Mouse (Mus musculus): ENCODE measurements at regions not wholly inside any gene's neighbourhood (a gene's known extent, or its start where the extent isn't known, plus 50 kb on each side); places are given as distances from the start of the nearest gene placed in this dataset.
A peak's percentile ranks its signal among the peaks of the same experiment; 100 is the strongest.

GRCm38 (mm10) chr3:143864490-143864889, 340.5 kb downstream of the Lmo4 start:
- no peaks in the 10 kb centered on the region for H3K36me3 ChIP-seq (ENCODE audit: insufficient read depth, low read length)
- H3K27me3 ChIP-seq (ENCODE audit: insufficient read depth, low read length): no peaks in the 10 kb centered on the region
- no peak for ATAC-seq (ENCODE audit: low FRiP score, low TSS enrichment)
- peaks cover 17% of the 10 kb centered on the region; the same call in 1 of the 2 replicates for H3K4me1 ChIP-seq (ENCODE audit: insufficient read depth, low read length)
- H3K4me2 ChIP-seq (replicated peaks; ENCODE audit: low read depth, low read length): peak overlapping the region; percentile 11
- H3K4me3 ChIP-seq (ENCODE audit: low read length): no peak overlapping the region
- H3K9me3 ChIP-seq (ENCODE audit: low read length): no peaks in the 10 kb centered on the region
- H3K9ac ChIP-seq (replicated peaks; ENCODE audit: low read length): no peak overlapping the region
- no peak overlapping the region for H3K27ac ChIP-seq (ENCODE audit: low read length)
- 24% methylated on average over 10 of the region's 10 CpGs for WGBS

GRCm38 (mm10) chr3:143862531-143862930, 342.5 kb downstream of the Lmo4 start:
- WGBS: 17% methylated on average over 11 of the region's 11 CpGs
- Histone ChIP-seq H3K4me3 (ENCODE audit: low read length) (no peak overlapping the region), H3K4me2 (replicated peaks; ENCODE audit: low read depth, low read length) (0 out of 2 replicates have a peak overlapping the region, but pooled peaks have one; percentile 7), H3K36me3 (ENCODE audit: insufficient read depth, low read length) (no peaks in the 10 kb centered on the region), H3K27me3 (ENCODE audit: insufficient read depth, low read length) (no peaks in the 10 kb centered on the region), H3K4me1 (ENCODE audit: insufficient read depth, low read length) (peaks cover 17% of the 10 kb centered on the region; the same call in 1 of the 2 replicates), H3K9ac (replicated peaks; ENCODE audit: low read length) (no peak overlapping the region), H3K27ac (ENCODE audit: low read length) (no peak overlapping the region), H3K9me3 (ENCODE audit: low read length) (no peaks in the 10 kb centered on the region)
- ATAC-seq (ENCODE audit: low FRiP score, low TSS enrichment): peak; percentile 12; the same call in 1 of the 2 replicates

GRCm38 (mm10) chr3:143861866-143862265, 343.2 kb downstream of the Lmo4 start:
- Histone ChIP-seq H3K4me2 (replicated peaks; ENCODE audit: low read depth, low read length) (no peak overlapping the region), H3K4me1 (ENCODE audit: insufficient read depth, low read length) (peaks cover 17% of the 10 kb centered on the region; the same call in 1 of the 2 replicates), H3K9ac (replicated peaks; ENCODE audit: low read length) (no peak overlapping the region), H3K27me3 (ENCODE audit: insufficient read depth, low read length) (no peaks in the 10 kb centered on the region), H3K27ac (ENCODE audit: low read length) (no peak overlapping the region), H3K9me3 (ENCODE audit: low read length) (no peaks in the 10 kb centered on the region), H3K36me3 (ENCODE audit: insufficient read depth, low read length) (no peaks in the 10 kb centered on the region), H3K4me3 (ENCODE audit: low read length) (no peak overlapping the region)
- 59% methylated on average over 4 of the region's 4 CpGs for WGBS
- ATAC-seq (ENCODE audit: low FRiP score, low TSS enrichment): no peak

GRCm38 (mm10) chr3:143835611-143836240, 369.3 kb downstream of the Lmo4 start:
- no peak overlapping the region for H3K4me3 ChIP-seq (ENCODE audit: low read length)
- no peaks in the 10 kb centered on the region for H3K4me1 ChIP-seq (ENCODE audit: insufficient read depth, low read length)
- no peak overlapping the region for H3K9ac ChIP-seq (replicated peaks; ENCODE audit: low read length)
- WGBS: 88% methylated on average over 7 of the region's 7 CpGs
- ATAC-seq (ENCODE audit: low FRiP score, low TSS enrichment): no peak
- no peak overlapping the region for H3K4me2 ChIP-seq (replicated peaks; ENCODE audit: low read depth, low read length)
- no peaks in the 10 kb centered on the region for H3K9me3 ChIP-seq (ENCODE audit: low read length)
- no peaks in the 10 kb centered on the region for H3K36me3 ChIP-seq (ENCODE audit: insufficient read depth, low read length)
- H3K27ac ChIP-seq (ENCODE audit: low read length): no peak overlapping the region
- no peaks in the 10 kb centered on the region for H3K27me3 ChIP-seq (ENCODE audit: insufficient read depth, low read length)

- H3K27me3 ChIP-seq (ENCODE audit: insufficient read depth, low read length): no peaks in the 10 kb centered on the region
- H3K9me3 ChIP-seq (ENCODE audit: low read length): no peaks in the 10 kb centered on the region
- H3K36me3 ChIP-seq (ENCODE audit: insufficient read depth, low read length): no peaks in the 10 kb centered on the region
- H3K4me2 ChIP-seq (replicated peaks; ENCODE audit: low read depth, low read length): no peak overlapping the region
- no peak overlapping the region for H3K4me3 ChIP-seq (ENCODE audit: low read length)
- H3K4me1 ChIP-seq (ENCODE audit: insufficient read depth, low read length): no peaks in the 10 kb centered on the region
- no peak for ATAC-seq (ENCODE audit: low FRiP score, low TSS enrichment)
- no peak overlapping the region for H3K9ac ChIP-seq (replicated peaks; ENCODE audit: low read length)
- H3K27ac ChIP-seq (ENCODE audit: low read length): no peak overlapping the region
- WGBS: 53% methylated on average over 2 of the region's 2 CpGs
These were observed 370.3 kb downstream of the Lmo4 start for GRCm38 (mm10) chr3:143834725-143835124.

- H3K4me1 ChIP-seq (ENCODE audit: insufficient read depth, low read length): no peaks in the 10 kb centered on the region
- H3K27ac ChIP-seq (ENCODE audit: low read length): no peak overlapping the region
- H3K9me3 ChIP-seq (ENCODE audit: low read length): no peaks in the 10 kb centered on the region
- H3K36me3 ChIP-seq (ENCODE audit: insufficient read depth, low read length): no peaks in the 10 kb centered on the region
- WGBS: 28% methylated on average over 1 of the region's 1 CpGs
- H3K27me3 ChIP-seq (ENCODE audit: insufficient read depth, low read length): no peaks in the 10 kb centered on the region
- no peak overlapping the region for H3K4me2 ChIP-seq (replicated peaks; ENCODE audit: low read depth, low read length)
- H3K9ac ChIP-seq (replicated peaks; ENCODE audit: low read length): no peak overlapping the region
- H3K4me3 ChIP-seq (ENCODE audit: low read length): no peak overlapping the region
- no peak for ATAC-seq (ENCODE audit: low FRiP score, low TSS enrichment)
These were observed 381.6 kb downstream of the Lmo4 start for GRCm38 (mm10) chr3:143823395-143823777.

GRCm38 (mm10) chr3:143822564-143823394, 382.2 kb downstream of the Lmo4 start:
- no peak overlapping the region for H3K4me3 ChIP-seq (ENCODE audit: low read length)
- H3K4me1 ChIP-seq (ENCODE audit: insufficient read depth, low read length): no peaks in the 10 kb centered on the region
- no peaks in the 10 kb centered on the region for H3K9me3 ChIP-seq (ENCODE audit: low read length)
- 64% methylated on average over 8 of the region's 8 CpGs for WGBS
- no peaks in the 10 kb centered on the region for H3K27me3 ChIP-seq (ENCODE audit: insufficient read depth, low read length)
- H3K4me2 ChIP-seq (replicated peaks; ENCODE audit: low read depth, low read length): no peak overlapping the region
- no peak for ATAC-seq (ENCODE audit: low FRiP score, low TSS enrichment)
- H3K9ac ChIP-seq (replicated peaks; ENCODE audit: low read length): no peak overlapping the region
- H3K27ac ChIP-seq (ENCODE audit: low read length): no peak overlapping the region
- no peaks in the 10 kb centered on the region for H3K36me3 ChIP-seq (ENCODE audit: insufficient read depth, low read length)

GRCm38 (mm10) chr3:143807544-143807943, 397.5 kb downstream of the Lmo4 start:
- peak; percentile 83 for ATAC-seq (ENCODE audit: low FRiP score, low TSS enrichment)
- Histone ChIP-seq H3K9ac (replicated peaks; ENCODE audit: low read length) (no peak overlapping the region), H3K27ac (ENCODE audit: low read length) (peak overlapping the region; percentile 66), H3K4me2 (replicated peaks; ENCODE audit: low read depth, low read length) (no peak overlapping the region), H3K9me3 (ENCODE audit: low read length) (0 out of 2 replicates have a peak, but pooled peaks cover 3% of the 10 kb centered on the region), H3K27me3 (ENCODE audit: insufficient read depth, low read length) (no peaks in the 10 kb centered on the region), H3K36me3 (ENCODE audit: insufficient read depth, low read length) (no peaks in the 10 kb centered on the region), H3K4me3 (ENCODE audit: low read length) (no peak overlapping the region), H3K4me1 (ENCODE audit: insufficient read depth, low read length) (no peaks in the 10 kb centered on the region)
- 39% methylated on average over 8 of the region's 8 CpGs for WGBS

- Histone ChIP-seq H3K4me1 (ENCODE audit: insufficient read depth, low read length) (no peaks in the 10 kb centered on the region), H3K9me3 (ENCODE audit: low read length) (0 out of 2 replicates have a peak, but pooled peaks cover 3% of the 10 kb centered on the region), H3K27ac (ENCODE audit: low read length) (peak overlapping the region; percentile 66), H3K4me3 (ENCODE audit: low read length) (no peak overlapping the region), H3K27me3 (ENCODE audit: insufficient read depth, low read length) (no peaks in the 10 kb centered on the region), H3K9ac (replicated peaks; ENCODE audit: low read length) (no peak overlapping the region), H3K4me2 (replicated peaks; ENCODE audit: low read depth, low read length) (no peak overlapping the region), H3K36me3 (ENCODE audit: insufficient read depth, low read length) (no peaks in the 10 kb centered on the region)
- 57% methylated on average over 3 of the region's 3 CpGs for WGBS
- ATAC-seq (ENCODE audit: low FRiP score, low TSS enrichment): peak; percentile 61; the same call in 1 of the 2 replicates
These were observed 398.1 kb downstream of the Lmo4 start for GRCm38 (mm10) chr3:143806940-143807339.

- Histone ChIP-seq H3K9ac (replicated peaks; ENCODE audit: low read length) (no peak overlapping the region), H3K4me1 (ENCODE audit: insufficient read depth, low read length) (no peaks in the 10 kb centered on the region), H3K27me3 (ENCODE audit: insufficient read depth, low read length) (no peaks in the 10 kb centered on the region), H3K4me3 (ENCODE audit: low read length) (no peak overlapping the region), H3K9me3 (ENCODE audit: low read length) (no peaks in the 10 kb centered on the region), H3K27ac (ENCODE audit: low read length) (no peak overlapping the region), H3K4me2 (replicated peaks; ENCODE audit: low read depth, low read length) (no peak overlapping the region), H3K36me3 (ENCODE audit: insufficient read depth, low read length) (no peaks in the 10 kb centered on the region)
- ATAC-seq (ENCODE audit: low FRiP score, low TSS enrichment): no peak
- 39% methylated on average over 5 of the region's 5 CpGs for WGBS
These were observed 407.2 kb downstream of the Lmo4 start for GRCm38 (mm10) chr3:143797850-143798249.
